Mouse (Mus musculus) cerebellum, adult (tissue): ENCODE data around the gene Otop2.

Experiments
- ATAC-seq: cut with Nextera tagmentation; 2 replicates; pipeline ENCODE4 v1.9.2; 2017; ENCODE audit warnings: mild to moderate bottlenecking, moderate library complexity, mixed read lengths; ENCODE audit not compliant: insufficient number of reproducible peaks, low FRiP score, low TSS enrichment

Otop2 gene

GRCm38 (mm10) chr11:115275509-115275908, 31.5 kb upstream of the Otop2 start:
- ATAC-seq: no peak

- ATAC-seq: no peak
Measured at GRCm38 (mm10) chr11:115275954-115276353, 31.0 kb upstream of the Otop2 start.

DNA sequence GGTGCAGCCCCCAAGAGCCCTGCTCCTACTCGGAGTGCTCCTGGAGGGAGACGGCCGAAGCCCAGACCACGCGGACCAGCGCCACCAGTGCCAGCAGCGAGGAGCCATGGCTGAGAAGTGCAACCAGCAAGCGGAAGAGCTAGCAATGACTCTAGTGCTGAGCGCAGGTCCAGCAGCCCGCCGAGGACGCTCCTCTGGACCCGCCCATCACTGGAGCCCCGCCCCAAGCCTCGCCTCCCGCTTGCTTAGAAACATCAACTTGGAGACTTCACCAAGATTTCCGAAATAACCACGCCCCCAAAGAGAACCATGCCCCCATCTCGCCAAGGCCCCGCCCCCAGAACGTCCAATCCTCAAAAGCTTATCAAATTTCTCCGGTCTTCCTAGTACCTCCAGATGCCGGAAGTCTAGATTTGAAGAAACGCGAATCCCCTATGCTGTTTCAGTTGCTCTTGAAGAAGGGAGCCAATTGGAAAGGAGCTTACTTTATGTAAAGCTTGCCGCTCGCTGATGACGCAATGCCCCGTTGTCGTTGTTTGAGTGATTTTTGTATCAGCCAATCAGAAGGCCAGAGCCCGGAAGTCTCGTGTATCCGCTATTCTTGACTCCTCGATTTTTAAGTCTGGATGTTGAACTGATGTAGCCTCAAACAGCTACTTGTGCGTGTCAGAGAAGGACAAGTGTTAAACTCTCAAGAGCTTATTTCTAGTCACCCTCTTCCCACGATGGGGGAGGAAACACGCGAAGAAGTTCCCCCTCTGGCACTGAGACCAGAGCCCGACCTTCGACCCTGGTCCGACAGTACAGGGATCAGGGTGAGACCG, 30.0 kb upstream of the Otop2 start, which contains the start of gene Fdxr:
Gene Fdxr, minus strand, starts transcription at position 271 of the 824 bp plus-strand sequence.
- ATAC-seq: peak; percentile 91

DNA sequence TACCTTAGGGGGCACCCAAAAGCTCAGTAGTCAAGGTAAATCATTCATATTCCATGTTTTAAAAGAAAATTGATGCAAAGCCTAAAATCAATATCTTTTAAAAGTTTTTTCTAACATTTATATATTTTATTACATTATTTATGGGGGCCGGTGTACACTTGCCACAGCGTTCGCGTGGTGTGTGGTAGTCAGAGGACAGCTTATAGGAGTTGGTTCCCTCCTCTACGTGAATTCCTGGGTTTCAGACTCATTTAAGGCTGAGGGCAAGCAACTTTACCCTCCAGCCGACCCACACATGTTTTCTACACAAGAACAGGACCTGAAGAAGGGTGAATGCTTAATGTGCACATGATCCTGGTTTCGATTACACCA, 29.4 kb upstream of the Otop2 start:
- no peak for ATAC-seq

- ATAC-seq: no peak
Measured at GRCm38 (mm10) chr11:115278176-115278575, 28.8 kb upstream of the Otop2 start.

DNA sequence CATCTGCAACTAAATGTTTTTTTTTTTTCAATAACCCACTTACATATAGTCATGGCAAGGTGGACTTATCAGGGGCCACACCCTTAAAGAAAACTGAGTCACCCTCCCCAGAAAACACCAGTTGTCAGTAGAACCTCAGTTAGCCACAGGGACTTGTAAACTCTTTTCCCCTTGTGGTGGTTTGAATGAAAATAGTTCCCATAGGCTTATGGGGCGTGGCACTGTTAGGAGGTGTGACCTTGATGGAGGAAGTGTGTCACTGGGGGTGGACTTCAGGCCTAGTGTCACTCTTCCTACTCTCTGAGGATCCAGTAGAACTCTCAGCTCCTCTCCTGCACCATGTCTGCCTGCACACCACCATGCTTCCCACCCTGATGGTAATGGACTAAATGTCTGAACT, 27.2 kb upstream of the Otop2 start:
- no peak for ATAC-seq

DNA sequence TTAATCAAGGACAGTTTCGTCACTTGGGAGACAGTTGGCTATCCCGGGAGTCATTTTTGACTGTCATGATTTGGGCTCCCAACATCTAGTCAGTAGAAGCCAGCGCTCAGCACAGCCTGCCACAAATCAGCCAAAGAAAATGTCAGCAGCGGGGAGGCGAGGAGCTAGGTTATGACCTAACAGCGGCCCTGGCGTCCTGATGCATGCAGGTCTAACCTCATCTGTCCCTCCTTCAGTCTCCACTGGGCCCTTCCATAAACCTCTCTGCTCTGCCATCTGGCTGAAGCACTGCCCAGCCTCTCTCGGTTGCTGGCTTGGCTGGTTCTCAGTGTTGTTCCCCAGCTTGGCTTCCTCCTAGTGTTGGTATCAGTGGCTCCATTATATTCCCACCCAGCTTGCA, 24.7 kb upstream of the Otop2 start:
- ATAC-seq: no peak

- ATAC-seq: no peak
Measured at GRCm38 (mm10) chr11:115282723-115283485, 24.1 kb upstream of the Otop2 start.

GRCm38 (mm10) chr11:115283486-115283765, 23.5 kb upstream of the Otop2 start:
- ATAC-seq: no peak

- no peak for ATAC-seq
Measured at GRCm38 (mm10) chr11:115283891-115284620, 22.9 kb upstream of the Otop2 start.

DNA sequence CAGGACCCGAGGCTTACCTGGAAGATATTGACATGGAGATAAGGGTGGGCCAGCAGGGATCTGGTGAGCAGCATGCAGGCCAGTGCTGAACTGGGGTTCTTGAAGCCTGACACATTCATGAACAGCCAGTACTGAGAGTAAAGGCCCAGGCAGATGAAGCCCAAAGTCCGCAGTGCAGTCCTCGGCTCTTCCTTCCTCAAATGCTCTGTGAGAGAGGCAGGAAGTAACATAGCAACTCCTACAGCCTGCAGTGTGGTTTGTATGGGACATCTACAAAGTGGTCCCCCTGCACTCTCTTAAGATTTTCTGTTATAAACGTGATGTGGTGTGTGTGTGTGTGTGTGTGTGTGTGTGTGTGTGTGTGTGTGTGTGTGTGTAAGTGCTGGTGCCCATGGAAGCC, 21.7 kb upstream of the Otop2 start:
- no peak for ATAC-seq

GRCm38 (mm10) chr11:115286201-115286993, 20.6 kb upstream of the Otop2 start:
- no peak for ATAC-seq

- ATAC-seq: no peak
Measured at GRCm38 (mm10) chr11:115287386-115287785, 19.6 kb upstream of the Otop2 start.

DNA sequence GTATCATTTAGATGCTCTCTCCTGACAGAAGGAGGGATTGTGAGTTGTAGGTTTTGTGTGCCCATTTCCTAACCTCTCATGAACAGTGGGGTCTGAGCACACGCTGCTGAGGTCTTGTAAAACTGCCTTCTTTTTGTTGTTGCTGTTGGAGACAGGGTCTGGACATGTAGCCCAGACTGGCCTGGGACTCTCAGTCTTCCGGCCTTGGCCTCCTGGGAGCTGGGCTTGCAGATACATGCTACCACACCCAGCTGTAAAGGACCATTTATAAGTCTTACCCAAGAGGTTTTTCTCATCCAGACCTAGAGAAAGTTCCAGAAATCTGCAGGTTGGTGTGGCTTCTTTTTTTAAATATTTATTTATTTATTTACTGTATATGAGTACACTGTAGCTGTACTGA, 18.7 kb upstream of the Otop2 start:
- no peak for ATAC-seq

DNA sequence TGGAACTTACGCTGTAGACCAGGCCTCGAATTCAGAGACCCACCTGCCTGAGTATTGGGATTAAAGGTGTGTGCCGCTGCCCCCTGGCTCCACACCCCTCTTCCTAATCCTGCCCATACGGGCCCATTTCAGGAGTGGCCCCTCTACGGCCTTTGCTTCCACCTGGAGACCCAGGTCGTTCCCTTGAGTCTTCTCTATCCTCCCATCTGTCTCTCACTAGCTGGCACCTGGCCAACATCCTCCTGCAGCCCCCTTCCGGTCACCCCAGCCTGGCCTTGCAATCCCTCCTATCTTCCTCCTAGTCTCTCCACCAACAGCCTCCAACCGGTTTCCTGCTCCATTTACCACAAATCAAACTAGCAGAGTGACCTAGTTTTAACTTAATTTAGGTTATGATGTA, 17.1 kb upstream of the Otop2 start:
- ATAC-seq: no peak

DNA sequence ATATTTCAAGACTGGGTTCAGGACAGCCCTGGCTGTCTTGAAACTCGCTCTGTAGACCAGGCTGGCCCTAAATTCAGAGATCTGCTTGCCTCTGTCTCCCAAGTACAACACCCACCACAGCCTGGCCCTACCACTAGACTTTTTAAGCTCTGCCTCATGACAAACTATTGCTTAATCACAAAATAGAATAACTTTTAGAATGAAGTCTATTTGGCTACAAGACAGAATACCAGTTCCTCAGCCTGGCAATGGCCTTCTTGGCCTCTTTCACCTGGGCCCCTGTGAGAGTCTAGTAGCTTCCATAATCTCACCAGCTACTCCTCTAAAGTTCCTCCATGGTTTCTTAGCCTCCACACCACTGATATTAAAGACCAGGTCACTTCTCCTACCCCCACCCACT, 16.6 kb upstream of the Otop2 start:
- ATAC-seq: no peak

- no peak for ATAC-seq
Measured at GRCm38 (mm10) chr11:115290919-115291318, 16.0 kb upstream of the Otop2 start.

GRCm38 (mm10) chr11:115291503-115291902, 15.5 kb upstream of the Otop2 start:
- ATAC-seq: no peak

- no peak for ATAC-seq
Measured at GRCm38 (mm10) chr11:115292631-115293375, 14.2 kb upstream of the Otop2 start.

GRCm38 (mm10) chr11:115295939-115296338, 11.0 kb upstream of the Otop2 start:
- ATAC-seq: no peak
